Mouse (Mus musculus): ENCODE results near the gene Pou3f1.

DNA sequence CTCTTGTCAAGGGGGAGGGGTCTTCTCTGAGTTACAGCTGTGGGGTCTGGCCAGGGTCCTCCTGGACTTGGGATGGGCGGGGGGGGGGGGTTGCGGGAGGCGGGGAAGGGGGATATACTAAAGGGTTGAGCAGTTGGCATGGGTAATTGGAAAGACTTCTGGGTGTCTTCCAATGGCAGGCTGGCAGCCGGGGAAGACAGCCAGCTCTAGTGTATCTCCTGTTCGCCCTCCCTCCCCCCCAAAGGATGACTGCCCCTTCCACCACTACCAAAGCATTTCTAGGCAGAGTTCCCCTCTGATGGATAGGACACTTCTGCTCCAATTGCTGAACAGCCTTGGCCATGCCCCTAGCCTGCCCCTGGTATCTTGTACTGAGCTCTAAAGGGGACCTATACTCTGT is 45.3 kb downstream of the Pou3f1 start:
- TF ChIP-seq EP300 (IDR thresholded peaks at IDR 0.05; ENCODE audit: low read depth), result no peak
- TF ChIP-seq CTCF (IDR thresholded peaks at IDR 0.05; ENCODE audit: low read depth), result no peak

Data from liver, postnatal 0 days (tissue).